Mouse (Mus musculus) cerebellum, adult 2 months (tissue): ENCODE results near the gene Skp2.

Experiments used
- CTCF ChIP-seq: fragments of 200-500 bp; IDR thresholded peaks from 2 replicates; pipeline ENCODE4 v1.5.1; 2011; ENCODE audit warnings: low read depth, mild to moderate bottlenecking, control low read depth, low read length, moderate library complexity, borderline replicate concordance; ENCODE audit not compliant: insufficient read depth
- POLR2A ChIP-seq: fragments of 200-500 bp; IDR thresholded peaks from 2 replicates; pipeline ENCODE4 v1.6.1; 2011; ENCODE audit warnings: low read length, control low read depth, borderline replicate concordance; ENCODE audit not compliant: insufficient read depth

DNA sequence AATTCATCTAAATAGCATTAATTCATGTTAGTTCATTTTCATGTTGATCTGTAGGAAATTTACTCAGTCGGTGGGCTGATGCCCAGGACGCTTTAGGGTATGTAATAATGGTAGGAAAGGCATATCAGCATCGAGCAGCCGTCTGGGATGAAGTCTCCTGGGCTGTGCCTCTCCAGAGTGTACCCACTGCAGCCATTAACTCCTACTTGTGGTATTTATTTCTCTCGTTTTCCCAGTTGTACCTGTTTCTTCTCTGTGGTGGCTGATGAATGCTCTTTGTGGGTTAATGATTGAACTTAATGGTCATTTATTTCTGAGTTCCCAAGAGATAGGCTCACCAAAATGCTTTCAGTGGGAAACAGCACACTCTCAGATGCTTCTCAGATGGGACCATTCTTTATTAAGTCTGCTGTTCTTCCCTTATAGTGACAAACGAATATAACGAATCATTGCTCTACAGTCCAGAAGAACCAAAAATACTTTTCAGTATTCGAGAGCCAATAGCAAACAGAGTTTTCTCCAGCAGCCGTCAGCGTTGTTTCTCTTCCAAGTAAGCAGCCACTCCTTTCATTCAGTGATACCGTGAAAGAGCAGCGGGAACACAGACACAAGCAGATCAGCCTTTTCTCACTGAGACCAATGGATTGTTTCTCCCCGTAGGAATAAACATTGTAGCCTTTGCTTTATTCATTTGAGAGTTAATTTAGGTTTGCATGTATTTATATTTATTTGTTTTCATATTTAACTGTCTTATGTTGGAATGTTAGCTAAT, 48.7 kb downstream of the Skp2 start:
- TF ChIP-seq POLR2A (no peak), CTCF (no peak)
